ENCODE assay signal across 8 mouse cellular contexts in the genomic region with DNA sequence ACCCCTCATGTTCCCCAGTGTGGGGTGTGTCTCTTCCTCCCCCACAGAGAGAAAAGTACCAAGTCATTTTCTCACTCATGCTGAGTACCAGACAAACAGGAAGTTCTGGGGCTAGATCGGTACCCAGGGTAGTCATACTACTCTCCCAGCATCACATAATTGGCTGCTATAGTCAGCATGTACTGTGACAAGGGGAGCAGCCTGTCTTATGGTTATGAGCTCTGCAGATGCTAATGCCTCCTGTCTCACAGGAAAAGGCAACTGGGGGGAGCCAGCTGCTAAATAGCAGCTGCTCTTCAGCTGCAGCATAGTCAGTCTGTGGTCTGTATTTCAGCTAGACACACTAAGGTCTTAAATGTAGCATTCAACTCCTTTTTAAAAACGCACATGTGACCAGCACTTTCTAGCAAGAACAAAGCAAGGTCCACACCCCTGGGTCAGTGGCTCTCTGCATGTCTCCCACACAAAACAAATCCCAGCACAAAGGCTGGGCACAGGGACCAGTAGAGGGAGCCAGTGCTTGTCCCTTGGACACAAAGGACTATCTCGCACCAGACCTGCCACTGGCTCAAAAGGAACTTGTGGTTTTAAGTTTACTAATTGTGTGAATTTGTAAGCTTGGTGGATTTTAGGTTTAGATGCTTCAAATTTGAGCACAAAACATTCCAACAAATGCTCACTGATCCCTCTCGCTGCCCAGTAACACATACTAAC. TPM values are rescaled to one million over a fixed set of nuclear protein-coding genes. Genes with fewer than 3 reads are reported as not detected.
DNase-seq lines count a peak whose midpoint lies in the region; ATAC-seq and TF ChIP-seq lines count a peak whose summit lies in the region.

No protein-coding gene starts in this region.

- peak overlapping the region; percentile 30 for H3K27ac ChIP-seq in CH12.LX (ENCODE audit: insufficient read depth, low read depth)
- H3K27ac ChIP-seq in lung, embryonic 16.5 days (ENCODE audit: low read length): no peak overlapping the region

- peaks cover 2% of the 10 kb centered on the region; the same call in 1 of the 2 replicates for H3K79me2 ChIP-seq in CH12.LX (replicated peaks; ENCODE audit: control insufficient read depth, extremely low read depth, insufficient read depth, poor library complexity, severe bottlenecking)

- peak; percentile 52; the same call in 1 of the 2 replicates for ATAC-seq in erythroid progenitor cell, adult 5-6 weeks (replicated peaks; ENCODE audit: low FRiP score, poor library complexity, severe bottlenecking)
- ATAC-seq in lung, embryonic 16.5 days (ENCODE audit: low read depth): peak; percentile 69
- ATAC-seq in neutrophil, adult 5-6 weeks (ENCODE audit: extremely low read depth, insufficient number of reproducible peaks, low FRiP score, poor library complexity, severe bottlenecking): peak; percentile 75; the same call in 1 of the 2 replicates

- peak overlapping the region; percentile 86; the same call in 1 of the 2 replicates for H3K4me2 ChIP-seq in CH12.LX (ENCODE audit: insufficient read depth, low read depth, poor library complexity, severe bottlenecking)
- no peak overlapping the region for H3K4me2 ChIP-seq in lung, embryonic 16.5 days (ENCODE audit: low read depth, low read length)

- H3K27me3 ChIP-seq in CH12.LX (replicated peaks): no peaks in the 10 kb centered on the region
- H3K27me3 ChIP-seq in lung, embryonic 16.5 days (ENCODE audit: control insufficient read depth, insufficient read depth, low read depth, low read length): no peaks in the 10 kb centered on the region

- no peak overlapping the region for H3K9ac ChIP-seq in CH12.LX (ENCODE audit: insufficient read depth, low read depth)
- no peak overlapping the region for H3K9ac ChIP-seq in lung, embryonic 16.5 days (ENCODE audit: low read length)

- in situ Hi-C loops in CH12.LX (cut with MboI; ENCODE audit: low pct_ligation_motif_present, low pct_unique_long_range_greater_than_20kb, low sequenced_read_pairs): no loop called here

- peak; percentile 79 for DNase-seq in CH12.LX (ENCODE audit: extremely low read depth)
- DNase-seq in adrenal gland, postnatal 25 days: peak; percentile 64
- peak; percentile 84 for DNase-seq in heart, postnatal 4 days
- DNase-seq in large intestine, adult 2 months (ENCODE audit: low read depth, low spot score): peak; percentile 27
- peak; percentile 21 for DNase-seq in thymus, postnatal 0 days (ENCODE audit: low spot score)

- no peak for TF ChIP-seq POLR2A in CH12.LX (IDR thresholded peaks at IDR 0.05; ENCODE audit: low read depth, low read length)

- peaks cover 18 to 26% of the 10 kb centered on the region in 2 experiments for H3K4me1 ChIP-seq in CH12.LX (ENCODE audit: control insufficient read depth in 1 of 2, insufficient read depth in 2 of 2)
- no peaks in the 10 kb centered on the region for H3K4me1 ChIP-seq in lung, embryonic 16.5 days (replicated peaks; ENCODE audit: control insufficient read depth, insufficient read depth, low read length)

- TF ChIP-seq EP300 in CH12.LX (IDR thresholded peaks at IDR 0.05; ENCODE audit: low read length): peak; percentile 71

- 34% methylated on average over 4 of the region's 4 CpGs for WGBS in large intestine, adult 2 months
- 50% methylated on average over 4 of the region's 4 CpGs for WGBS in lung, embryonic 16.5 days

- TF ChIP-seq CTCF in CH12.LX (conservative IDR thresholded peaks at IDR 0.05 in 1 of 2, IDR thresholded peaks at IDR 0.05 in 1 of 2; ENCODE audit: low read depth in 2 of 2, low read length in 2 of 2): peak; percentile 42 to 97; a peak in 2 of 4 replicates

- no peaks in the 10 kb centered on the region for H3K9me3 ChIP-seq in CH12.LX (replicated peaks; ENCODE audit: low read length)
- H3K9me3 ChIP-seq in lung, embryonic 16.5 days (ENCODE audit: control insufficient read depth, low read length): no peaks in the 10 kb centered on the region

- H3K4me3 ChIP-seq in CH12.LX (replicated peaks in 1 of 3; ENCODE audit: low read depth in 2 of 3, low read length in 2 of 3, poor library complexity in 1 of 3): no peak overlapping the region
- no peak overlapping the region for H3K4me3 ChIP-seq in lung, embryonic 16.5 days (ENCODE audit: low read length)

- dilution Hi-C loops in CH12.LX (cut with MboI; ENCODE audit: extremely low pct_ligation_motif_present, extremely low pct_unique_long_range_greater_than_20kb, low sequenced_read_pairs): no loop called here

- peak; percentile 100 for TF ChIP-seq RAD21 in CH12.LX (IDR thresholded peaks at IDR 0.05; ENCODE audit: low read depth, low read length)

- peaks cover 4 to 57% of the 10 kb centered on the region in 2 experiments for H3K36me3 ChIP-seq in CH12.LX (replicated peaks in 1 of 2; ENCODE audit: control insufficient read depth in 1 of 2, insufficient read depth in 1 of 2, low read length in 1 of 2)
- no peaks in the 10 kb centered on the region for H3K36me3 ChIP-seq in lung, embryonic 16.5 days (ENCODE audit: control insufficient read depth, insufficient read depth, low read length)

TF ChIP-seq in CH12.LX, 34 proteins besides CTCF, POLR2A, EP300 and RAD21 (continues in another document):
- no peak for TF ChIP-seq TBP (conservative IDR thresholded peaks at IDR 0.05; ENCODE audit: low read depth, low read length)
- no peak for TF ChIP-seq USF1 (IDR thresholded peaks at IDR 0.05; ENCODE audit: low read depth, low read length)
- TF ChIP-seq MYC (IDR thresholded peaks at IDR 0.05; ENCODE audit: low read depth, low read length): peak; percentile 42; the same call in 1 of the 2 replicates
- TF ChIP-seq MAFK (IDR thresholded peaks at IDR 0.05; ENCODE audit: insufficient replicate concordance, low read length): no peak
- TF ChIP-seq UBTF (IDR thresholded peaks at IDR 0.05; ENCODE audit: low read depth, low read length): no peak
- peak; percentile 77; the same call in 1 of the 2 replicates for TF ChIP-seq IRF4 (IDR thresholded peaks at IDR 0.05; ENCODE audit: low read depth, low read length)
- TF ChIP-seq TCF12 (IDR thresholded peaks at IDR 0.05; ENCODE audit: low read depth, low read length): peak; percentile 43; the same call in 1 of the 2 replicates
- TF ChIP-seq KAT2A (IDR thresholded peaks at IDR 0.05; ENCODE audit: insufficient replicate concordance, low read length): no peak
- TF ChIP-seq MAZ (IDR thresholded peaks at IDR 0.05; ENCODE audit: low read depth, low read length): 0 out of 2 replicates have a peak, but pooled peaks have one; percentile 34

RNA-seq across cellular contexts. Expression of a gene that starts 31.0 kb away (rescaled TPM):
- total RNA-seq in CH12.LX (2012; rRNA removed): 59.7 and 61.8 TPM in 2 replicates
- 61.5 and 67.0 TPM in 2 replicates for total RNA-seq in CH12.LX (2014; rRNA removed)
- 70.7 and 73.9 TPM in 2 replicates for polyA plus RNA-seq in CH12.LX (2012; ENCODE audit: insufficient read length, low read depth)
- 24.7 and 33.2 TPM in 2 replicates for total RNA-seq in adrenal gland, postnatal 25 days (2021)
- total RNA-seq in erythroid progenitor cell, adult 5-6 weeks (2015; ENCODE audit: low replicate concordance): 4.6 and 37.5 TPM in 2 replicates
- 11.7 and 13.2 TPM in 2 replicates for total RNA-seq in erythroid progenitor cell, adult 5-6 weeks (2017; ENCODE audit: low replicate concordance)
- total RNA-seq in heart, postnatal 4 days (2021): 1 to 10 TPM; 8.8 to 8.9 TPM
- 37.6 and 48.7 TPM in 2 replicates for polyA plus RNA-seq in large intestine, adult 2 months (2012; rRNA removed)
- 20.7 and 24.0 TPM in 2 replicates for polyA plus RNA-seq in lung, embryonic 16.5 days (2015; fragmentation: Nextera tagmentation; extraction: Ambion mirVana)
- total RNA-seq in neutrophil, adult 5-6 weeks (2017): 54.9 and 70.6 TPM in 2 replicates
- 35.7 and 40.7 TPM in 2 replicates for polyA plus RNA-seq in thymus, postnatal 0 days (2015; fragmentation: Nextera tagmentation; extraction: Ambion mirVana)

RNA-seq across cellular contexts. Expression of a gene that starts 45.7 kb away (rescaled TPM):
- total RNA-seq in CH12.LX (2012; rRNA removed) (29.2 and 35.5 TPM in 2 replicates), CH12.LX (2014; rRNA removed) (45.3 and 46.0 TPM in 2 replicates)
- polyA plus RNA-seq in CH12.LX (2012; ENCODE audit: insufficient read length, low read depth): 55.6 and 72.7 TPM in 2 replicates
- total RNA-seq in adrenal gland, postnatal 25 days (2021): 40.8 and 49.7 TPM in 2 replicates
- 5.4 and 14.3 TPM in 2 replicates for total RNA-seq in erythroid progenitor cell, adult 5-6 weeks (2015; ENCODE audit: low replicate concordance)
- 9.0 and 10.8 TPM in 2 replicates for total RNA-seq in erythroid progenitor cell, adult 5-6 weeks (2017; ENCODE audit: low replicate concordance)
- total RNA-seq in heart, postnatal 4 days (2021): 10 to 100 TPM; 39.6 to 41.0 TPM
- 29.3 and 29.6 TPM in 2 replicates for polyA plus RNA-seq in large intestine, adult 2 months (2012; rRNA removed)
- polyA plus RNA-seq in lung, embryonic 16.5 days (2015; fragmentation: Nextera tagmentation; extraction: Ambion mirVana): 60.8 and 62.0 TPM in 2 replicates
- 61.3 and 74.3 TPM in 2 replicates for total RNA-seq in neutrophil, adult 5-6 weeks (2017)
- polyA plus RNA-seq in thymus, postnatal 0 days (2015; fragmentation: Nextera tagmentation; extraction: Ambion mirVana): 55.8 and 68.0 TPM in 2 replicates

RNA-seq across cellular contexts. Expression of a gene that starts 46.2 kb away (rescaled TPM):
- 23.9 and 29.8 TPM in 2 replicates for total RNA-seq in CH12.LX (2012; rRNA removed)
- total RNA-seq in CH12.LX (2014; rRNA removed): 18.4 and 19.3 TPM in 2 replicates
- 20.9 and 21.1 TPM in 2 replicates for polyA plus RNA-seq in CH12.LX (2012; ENCODE audit: insufficient read length, low read depth)
- total RNA-seq in adrenal gland, postnatal 25 days (2021): 51.2 and 61.6 TPM in 2 replicates
- total RNA-seq in erythroid progenitor cell, adult 5-6 weeks (2015; ENCODE audit: low replicate concordance): 2.9 and 10.1 TPM in 2 replicates
- total RNA-seq in erythroid progenitor cell, adult 5-6 weeks (2017; ENCODE audit: low replicate concordance): 11.2 and 15.4 TPM in 2 replicates
- 10 to 100 TPM; 20.7 to 22.8 TPM for total RNA-seq in heart, postnatal 4 days (2021)
- 16.7 and 26.7 TPM in 2 replicates for polyA plus RNA-seq in large intestine, adult 2 months (2012; rRNA removed)
- 39.2 and 39.4 TPM in 2 replicates for polyA plus RNA-seq in lung, embryonic 16.5 days (2015; fragmentation: Nextera tagmentation; extraction: Ambion mirVana)
- total RNA-seq in neutrophil, adult 5-6 weeks (2017): 81.7 and 86.8 TPM in 2 replicates
- polyA plus RNA-seq in thymus, postnatal 0 days (2015; fragmentation: Nextera tagmentation; extraction: Ambion mirVana): 36.4 and 37.6 TPM in 2 replicates

RNA-seq across cellular contexts. Expression of a gene that starts 48.3 kb away (rescaled TPM):
- total RNA-seq in CH12.LX (2012; rRNA removed) (4.1 and 9.3 TPM in 2 replicates), CH12.LX (2014; rRNA removed) (6.2 and 6.7 TPM in 2 replicates)
- 5.3 and 6.0 TPM in 2 replicates for polyA plus RNA-seq in CH12.LX (2012; ENCODE audit: insufficient read length, low read depth)
- 14.6 and 20.8 TPM in 2 replicates for total RNA-seq in adrenal gland, postnatal 25 days (2021)
- 12.2 and 12.3 TPM in 2 replicates for total RNA-seq in erythroid progenitor cell, adult 5-6 weeks (2015; ENCODE audit: low replicate concordance)
- total RNA-seq in erythroid progenitor cell, adult 5-6 weeks (2017; ENCODE audit: low replicate concordance): 7.5 and 15.5 TPM in 2 replicates
- 10 to 100 TPM; 14.9 to 16.5 TPM for total RNA-seq in heart, postnatal 4 days (2021)
- polyA plus RNA-seq in large intestine, adult 2 months (2012; rRNA removed): 1.6 and 1.7 TPM in 2 replicates
- polyA plus RNA-seq in lung, embryonic 16.5 days (2015; fragmentation: Nextera tagmentation; extraction: Ambion mirVana): 15.2 and 15.4 TPM in 2 replicates
- 0.74 and 1.0 TPM in 2 replicates for total RNA-seq in neutrophil, adult 5-6 weeks (2017)
- polyA plus RNA-seq in thymus, postnatal 0 days (2015; fragmentation: Nextera tagmentation; extraction: Ambion mirVana): 2.4 and 2.8 TPM in 2 replicates

Comparison
In these comparisons a context has a peak if more than half of its experiments do, and no peak if none do; other contexts are left out.
1. DNase-seq: peak in every context shown above with its lines; median percentile 84 in heart, postnatal 4 days; 79 in CH12.LX; 64 in adrenal gland, postnatal 25 days; 27 in large intestine, adult 2 months; 21 in thymus, postnatal 0 days.